Mouse (Mus musculus): ENCODE data around the gene Gm20388. TPM values are rescaled to one million over a fixed set of nuclear protein-coding genes. Genes with fewer than 3 reads are reported as not detected.

Gm20388 gene
- total RNA-seq, 1 experiment: 27.0 TPM

GRCm38 (mm10) chr8:124360911-124361310 lies 4450.3 kb downstream of the Gm20388 start:
- H3K27ac ChIP-seq (ENCODE audit: insufficient read depth, low read depth, low read length, poor library complexity, severe bottlenecking): no peak overlapping the region
- TF ChIP-seq ZC3H11A (IDR thresholded peaks at IDR 0.05; ENCODE audit: borderline replicate concordance, low read depth, low read length): no peak
- H3K9ac ChIP-seq (ENCODE audit: insufficient read depth, low read depth, low read length, poor library complexity, severe bottlenecking): no peak overlapping the region
- no peak overlapping the region for H3K4me3 ChIP-seq (ENCODE audit: insufficient read depth in 1 of 2, low read depth in 1 of 2, low read length in 2 of 2, poor library complexity in 1 of 2, severe bottlenecking in 1 of 2)
- in situ Hi-C loops (cut with MboI; ENCODE audit: low sequenced_read_pairs in 2 of 2, unreplicated experiment in 2 of 2): no loop called here
- DNase-seq (ENCODE audit: low read depth, low spot score): no peak
- H3K4me1 ChIP-seq (ENCODE audit: control insufficient read depth in 2 of 2, insufficient read depth in 2 of 2, low read length in 2 of 2, poor library complexity in 1 of 2): 0 out of 4 replicates have a peak, but pooled peaks cover 0 to 2% of the 10 kb centered on the region in 2 experiments
- H3K9me3 ChIP-seq (ENCODE audit: control insufficient read depth, insufficient read depth, low read depth, low read length): no peaks in the 10 kb centered on the region
- H3K36me3 ChIP-seq (ENCODE audit: control insufficient read depth, insufficient read depth, low read length, poor library complexity, severe bottlenecking): no peaks in the 10 kb centered on the region

- Histone ChIP-seq H3K36me3 (ENCODE audit: control insufficient read depth, insufficient read depth, low read length, poor library complexity, severe bottlenecking) (no peaks in the 10 kb centered on the region), H3K4me1 (ENCODE audit: control insufficient read depth in 2 of 2, insufficient read depth in 2 of 2, low read length in 2 of 2, poor library complexity in 1 of 2) (0 out of 4 replicates have a peak, but pooled peaks cover 0 to 2% of the 10 kb centered on the region in 2 experiments), H3K9ac (ENCODE audit: insufficient read depth, low read depth, low read length, poor library complexity, severe bottlenecking) (no peak overlapping the region; the same call in 1 of the 2 replicates), H3K9me3 (ENCODE audit: control insufficient read depth, insufficient read depth, low read depth, low read length) (no peaks in the 10 kb centered on the region), H3K4me3 (ENCODE audit: insufficient read depth in 1 of 2, low read depth in 1 of 2, low read length in 2 of 2, poor library complexity in 1 of 2, severe bottlenecking in 1 of 2) (no peak overlapping the region), H3K27ac (ENCODE audit: insufficient read depth, low read depth, low read length, poor library complexity, severe bottlenecking) (no peak overlapping the region)
- in situ Hi-C loops (cut with MboI; ENCODE audit: low sequenced_read_pairs in 2 of 2, unreplicated experiment in 2 of 2): no loop called here
- TF ChIP-seq ZC3H11A (IDR thresholded peaks at IDR 0.05; ENCODE audit: borderline replicate concordance, low read depth, low read length) (no peak), ZNF384 (IDR thresholded peaks at IDR 0.05; ENCODE audit: low read depth, low read length) (no peak), MAFK (IDR thresholded peaks at IDR 0.05; ENCODE audit: insufficient read depth, low read depth, low read length) (no peak), CHD2 (IDR thresholded peaks at IDR 0.05; ENCODE audit: low read depth, low read length) (no peak), HCFC1 (IDR thresholded peaks at IDR 0.05; ENCODE audit: borderline replicate concordance, insufficient read depth, low read length) (no peak)
- DNase-seq (ENCODE audit: low read depth, low spot score): no peak
These were observed 4451.3 kb downstream of the Gm20388 start for GRCm38 (mm10) chr8:124361773-124362427.

DNA sequence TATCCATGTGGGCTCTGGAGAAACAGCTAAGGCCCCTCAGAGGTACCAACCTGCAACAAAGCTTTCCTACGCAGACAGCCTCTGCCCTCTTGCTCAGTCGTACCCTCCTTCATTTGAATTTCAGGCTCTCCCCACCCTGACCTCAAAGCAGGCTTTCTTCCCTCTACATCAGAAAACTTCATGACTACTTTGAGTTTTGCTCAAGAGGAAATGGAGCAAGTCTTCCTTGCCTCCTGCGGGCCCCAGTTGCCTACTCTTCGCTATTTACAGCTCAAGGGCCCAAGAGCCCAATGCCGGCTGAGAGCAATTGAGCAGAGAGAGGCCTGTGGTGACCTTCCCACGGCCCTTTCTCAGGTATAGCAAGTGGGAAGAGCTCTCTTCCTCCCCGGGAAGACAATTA lies 4451.9 kb downstream of the Gm20388 start:
- peak overlapping the region; percentile 55 to 81; a peak in 3 of 4 replicates for H3K4me3 ChIP-seq (ENCODE audit: insufficient read depth in 1 of 2, low read depth in 1 of 2, low read length in 2 of 2, poor library complexity in 1 of 2, severe bottlenecking in 1 of 2)
- H3K9ac ChIP-seq (ENCODE audit: insufficient read depth, low read depth, low read length, poor library complexity, severe bottlenecking): peak overlapping the region; percentile 69; the same call in 1 of the 2 replicates
- DNase-seq (ENCODE audit: low read depth, low spot score): no peak
- H3K27ac ChIP-seq (ENCODE audit: insufficient read depth, low read depth, low read length, poor library complexity, severe bottlenecking): no peak overlapping the region
- H3K9me3 ChIP-seq (ENCODE audit: control insufficient read depth, insufficient read depth, low read depth, low read length): no peaks in the 10 kb centered on the region
- no peak for TF ChIP-seq CHD2 (IDR thresholded peaks at IDR 0.05; ENCODE audit: low read depth, low read length)
- TF ChIP-seq HCFC1 (IDR thresholded peaks at IDR 0.05; ENCODE audit: borderline replicate concordance, insufficient read depth, low read length): no peak
- no peak for TF ChIP-seq ZNF384 (IDR thresholded peaks at IDR 0.05; ENCODE audit: low read depth, low read length)
- TF ChIP-seq ZC3H11A (IDR thresholded peaks at IDR 0.05; ENCODE audit: borderline replicate concordance, low read depth, low read length): no peak
- TF ChIP-seq MAFK (IDR thresholded peaks at IDR 0.05; ENCODE audit: insufficient read depth, low read depth, low read length): no peak
- no peaks in the 10 kb centered on the region for H3K36me3 ChIP-seq (ENCODE audit: control insufficient read depth, insufficient read depth, low read length, poor library complexity, severe bottlenecking)
- in situ Hi-C loops (cut with MboI; ENCODE audit: low sequenced_read_pairs in 2 of 2, unreplicated experiment in 2 of 2): no loop called here
- 0 out of 4 replicates have a peak, but pooled peaks cover 0 to 2% of the 10 kb centered on the region in 2 experiments for H3K4me1 ChIP-seq (ENCODE audit: control insufficient read depth in 2 of 2, insufficient read depth in 2 of 2, low read length in 2 of 2, poor library complexity in 1 of 2)

DNA sequence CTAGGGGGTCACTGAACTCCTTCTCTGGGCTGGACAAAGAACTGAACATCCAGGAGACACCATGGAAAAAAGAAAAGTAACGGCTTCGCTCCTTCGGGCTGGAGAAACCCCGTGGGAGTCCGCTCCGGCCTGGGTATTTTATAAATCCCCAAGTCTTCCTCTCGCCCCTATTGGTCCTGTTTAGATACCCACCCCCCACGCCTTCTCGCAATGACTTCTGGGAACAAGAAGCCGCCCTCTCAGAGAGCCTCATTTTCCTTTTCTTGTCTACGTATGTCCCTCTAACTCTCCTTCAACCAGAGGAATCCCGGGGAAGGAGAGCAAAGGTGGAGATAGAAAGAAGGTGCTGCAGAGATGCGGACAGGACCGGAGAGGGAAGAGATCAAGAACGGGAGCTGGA lies 4452.7 kb downstream of the Gm20388 start:
- TF ChIP-seq HCFC1 (IDR thresholded peaks at IDR 0.05; ENCODE audit: borderline replicate concordance, insufficient read depth, low read length): no peak
- TF ChIP-seq CHD2 (IDR thresholded peaks at IDR 0.05; ENCODE audit: low read depth, low read length): no peak
- Histone ChIP-seq H3K27ac (ENCODE audit: insufficient read depth, low read depth, low read length, poor library complexity, severe bottlenecking) (no peak overlapping the region), H3K36me3 (ENCODE audit: control insufficient read depth, insufficient read depth, low read length, poor library complexity, severe bottlenecking) (no peaks in the 10 kb centered on the region), H3K4me1 (ENCODE audit: control insufficient read depth in 2 of 2, insufficient read depth in 2 of 2, low read length in 2 of 2, poor library complexity in 1 of 2) (0 out of 4 replicates have a peak, but pooled peaks cover 0 to 2% of the 10 kb centered on the region in 2 experiments), H3K9me3 (ENCODE audit: control insufficient read depth, insufficient read depth, low read depth, low read length) (no peaks in the 10 kb centered on the region), H3K4me3 (ENCODE audit: insufficient read depth in 1 of 2, low read depth in 1 of 2, low read length in 2 of 2, poor library complexity in 1 of 2, severe bottlenecking in 1 of 2) (peak overlapping the region; percentile 58 to 81; a peak in 3 of 4 replicates), H3K9ac (ENCODE audit: insufficient read depth, low read depth, low read length, poor library complexity, severe bottlenecking) (peak overlapping the region; percentile 81; the same call in 1 of the 2 replicates)
- no peak for DNase-seq (ENCODE audit: low read depth, low spot score)
- in situ Hi-C loops (cut with MboI; ENCODE audit: low sequenced_read_pairs in 2 of 2, unreplicated experiment in 2 of 2): no loop called here

GRCm38 (mm10) chr8:124368213-124368612 lies 4457.6 kb downstream of the Gm20388 start:
- in situ Hi-C loops (cut with MboI; ENCODE audit: low sequenced_read_pairs in 2 of 2, unreplicated experiment in 2 of 2): no loop called here
- no peak overlapping the region for H3K27ac ChIP-seq (ENCODE audit: insufficient read depth, low read depth, low read length, poor library complexity, severe bottlenecking)
- peak; percentile 75; the same call in 1 of the 2 replicates for TF ChIP-seq ZC3H11A (IDR thresholded peaks at IDR 0.05; ENCODE audit: borderline replicate concordance, low read depth, low read length)
- no peak for TF ChIP-seq ZNF384 (IDR thresholded peaks at IDR 0.05; ENCODE audit: low read depth, low read length)

More at GRCm38 (mm10) chr8:124368213-124368612, 4457.6 kb downstream of the Gm20388 start:
- H3K4me3 ChIP-seq (ENCODE audit: insufficient read depth in 1 of 2, low read depth in 1 of 2, low read length in 2 of 2, poor library complexity in 1 of 2, severe bottlenecking in 1 of 2): no peak overlapping the region
- H3K9ac ChIP-seq (ENCODE audit: insufficient read depth, low read depth, low read length, poor library complexity, severe bottlenecking): no peak overlapping the region
- no peaks in the 10 kb centered on the region for H3K36me3 ChIP-seq (ENCODE audit: control insufficient read depth, insufficient read depth, low read length, poor library complexity, severe bottlenecking)
- H3K9me3 ChIP-seq (ENCODE audit: control insufficient read depth, insufficient read depth, low read depth, low read length): no peaks in the 10 kb centered on the region
- peaks cover 0 to 2% of the 10 kb centered on the region in 2 experiments; a peak in 1 of 4 replicates for H3K4me1 ChIP-seq (ENCODE audit: control insufficient read depth in 2 of 2, insufficient read depth in 2 of 2, low read length in 2 of 2, poor library complexity in 1 of 2)
- peak; percentile 41 for DNase-seq (ENCODE audit: low read depth, low spot score)
